Mouse (Mus musculus): ENCODE results near the gene Clstn2.

- TF ChIP-seq CTCF (conservative IDR thresholded peaks at IDR 0.05; ENCODE audit: low read length), result no peak
- peak; percentile 89 for TF ChIP-seq NANOG (IDR thresholded peaks at IDR 0.05; ENCODE audit: borderline replicate concordance, low read length)
Observed at GRCm38 (mm10) chr9:97816143-97816805, 216.7 kb downstream of the Clstn2 start.

Data from E14TG2a.4 (cell line).